Mouse (Mus musculus): ENCODE measurements around the gene Samd13. TPM values are rescaled to one million over a fixed set of nuclear protein-coding genes. Genes with fewer than 3 reads are reported as not detected.

Gene Samd13
- total RNA-seq, 2 experiments from 2014 or later, result 0.58 TPM; not detected in 1

DNA sequence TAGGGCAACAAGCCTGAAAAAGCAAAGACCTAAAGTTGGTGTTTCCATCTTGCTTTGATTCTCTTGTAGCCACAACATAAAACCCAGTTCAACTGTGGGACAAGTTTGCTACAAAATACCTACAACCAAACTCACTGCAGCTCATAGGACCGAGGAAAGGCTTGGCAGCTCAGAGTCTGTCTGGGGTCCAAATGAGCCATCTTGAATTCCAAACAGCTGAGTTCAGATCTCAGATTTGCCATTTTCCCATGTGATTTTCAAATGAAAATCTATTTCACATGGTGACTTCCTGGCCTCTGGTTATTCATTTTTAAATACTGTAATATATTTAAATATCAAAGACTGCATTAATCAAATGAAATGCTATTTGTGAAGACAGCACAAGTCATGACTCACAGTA, 10.3 kb downstream of the Samd13 start:
- DNase-seq (ENCODE audit: low spot score in 2 of 2), result no peak

DNA sequence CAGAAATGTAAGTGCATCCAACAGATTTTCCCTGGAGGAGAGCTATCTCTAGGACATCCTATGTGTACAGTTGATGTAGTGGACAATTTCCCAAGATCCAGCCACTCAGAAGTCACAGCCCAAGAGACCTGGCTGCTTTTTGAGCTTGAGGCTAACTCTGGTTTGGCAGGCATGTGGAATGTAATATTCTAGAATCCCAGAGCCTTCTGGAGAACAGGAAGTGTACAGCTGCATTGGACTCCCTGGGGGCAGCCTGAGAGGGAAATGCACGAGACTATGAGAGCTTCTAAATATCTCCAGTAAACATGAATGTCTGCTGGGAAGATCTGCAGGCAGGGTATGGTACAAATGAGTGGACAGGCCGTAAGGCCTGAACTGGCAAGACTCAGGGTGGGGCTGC, 14.3 kb downstream of the Samd13 start:
- DNase-seq (ENCODE audit: low spot score in 2 of 2), result no peak

GRCm38 (mm10) chr3:146661907-146662306, 23.5 kb downstream of the Samd13 start:
- no peak for DNase-seq (ENCODE audit: low spot score in 2 of 2)

DNA sequence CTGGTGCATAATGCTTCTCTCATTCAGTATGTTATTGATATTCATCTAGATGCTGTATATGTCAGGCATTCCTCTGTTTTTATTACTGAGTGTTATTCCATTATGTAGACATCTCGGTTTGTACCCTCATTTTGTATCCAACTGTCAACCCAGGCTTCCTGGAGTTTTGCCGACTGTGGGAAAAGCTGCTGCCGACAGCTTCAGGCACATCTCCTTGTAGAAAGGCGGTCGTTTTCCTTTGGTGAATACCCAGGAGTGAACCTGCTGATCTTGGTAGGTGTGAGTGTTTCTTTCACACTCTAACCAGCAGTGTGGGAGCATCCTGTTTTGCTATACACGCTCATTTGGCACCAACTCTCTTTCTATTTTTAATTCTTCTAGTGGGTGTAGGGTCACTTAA, 24.4 kb downstream of the Samd13 start:
- no peak for DNase-seq (ENCODE audit: low spot score in 2 of 2)

- no peak for DNase-seq (ENCODE audit: low spot score in 2 of 2)
These were observed 26.1 kb downstream of the Samd13 start for GRCm38 (mm10) chr3:146659321-146659720.

DNA sequence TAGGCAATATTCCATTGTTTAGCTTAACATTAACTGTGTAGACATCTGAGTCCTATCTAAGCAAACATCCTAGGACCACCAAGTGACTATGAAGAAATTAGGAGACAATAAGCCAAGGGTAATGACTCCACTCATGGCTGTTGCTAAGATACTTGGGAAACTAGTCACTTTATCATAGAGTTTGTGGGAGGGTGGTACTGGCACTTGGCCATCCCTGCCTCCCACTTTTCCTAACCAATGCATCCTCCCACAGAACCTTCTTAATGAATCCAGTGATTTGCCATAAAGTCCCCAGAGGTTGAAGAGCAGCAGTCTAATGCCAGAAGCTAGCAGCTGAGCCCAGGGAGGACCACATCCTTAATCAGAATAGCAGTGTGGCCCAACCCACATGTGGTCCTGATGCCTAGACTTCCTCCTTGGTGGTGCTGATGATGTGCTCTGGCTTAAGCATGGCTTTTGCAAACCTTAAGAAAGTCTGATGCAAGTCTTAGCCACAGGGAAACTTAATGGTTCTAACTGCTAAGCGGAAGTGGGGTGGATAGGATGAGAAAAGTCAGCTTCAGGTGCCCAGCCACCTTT, 27.2 kb downstream of the Samd13 start:
- DNase-seq (ENCODE audit: low spot score in 2 of 2), result no peak

GRCm38 (mm10) chr3:146657433-146657832, 28.0 kb downstream of the Samd13 start:
- peak in 1 of 2 experiments; percentile 16 for DNase-seq (ENCODE audit: low spot score in 2 of 2)

DNA sequence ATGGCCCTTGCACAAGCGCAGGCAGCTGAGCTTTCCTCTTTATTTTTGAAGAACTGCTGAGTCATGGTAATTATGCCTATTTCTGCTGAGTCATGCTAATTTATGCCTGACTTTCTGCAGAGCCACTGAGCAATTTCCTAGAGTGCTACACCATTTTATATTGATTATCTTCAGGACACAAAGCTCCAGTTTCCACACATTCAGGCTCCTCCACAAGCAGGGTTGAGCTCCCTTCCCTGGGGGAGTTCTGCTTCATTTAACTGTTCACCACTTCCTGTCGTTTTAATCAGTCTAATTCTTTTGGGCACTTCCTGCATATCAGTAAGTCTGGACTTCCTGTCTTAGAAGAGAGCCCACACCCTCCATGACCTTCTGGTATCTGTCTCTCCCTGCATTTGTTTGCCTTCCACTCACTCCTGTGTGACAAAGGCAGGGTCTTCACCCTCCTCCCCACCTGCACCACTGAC, 30.2 kb downstream of the Samd13 start:
- no peak for DNase-seq (ENCODE audit: low spot score in 2 of 2)

DNA sequence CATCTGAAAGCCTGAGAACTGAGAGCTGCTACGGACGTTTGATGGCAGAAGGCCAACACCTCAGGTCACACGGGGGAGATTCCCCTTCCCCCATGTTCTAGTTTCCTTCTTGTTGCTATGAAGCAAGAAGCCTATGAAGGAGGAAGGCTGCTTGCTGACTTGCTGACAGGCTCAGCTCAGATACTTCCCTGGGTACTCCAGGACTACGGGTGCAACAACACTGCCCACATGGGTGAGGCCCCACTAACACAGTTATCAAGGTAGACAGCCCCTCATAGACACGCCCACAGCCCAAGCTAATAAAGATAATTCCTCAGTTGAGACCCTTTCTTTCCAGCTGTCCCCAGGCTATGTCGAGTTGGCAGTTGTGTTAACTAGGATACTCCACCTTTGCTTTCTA, 31.7 kb downstream of the Samd13 start:
- no peak for DNase-seq (ENCODE audit: low spot score in 2 of 2)

GRCm38 (mm10) chr3:146652431-146652830, 33.0 kb downstream of the Samd13 start:
- peak in 1 of 2 experiments; percentile 29 for DNase-seq (ENCODE audit: low spot score in 2 of 2)

GRCm38 (mm10) chr3:146651217-146651616, 34.2 kb downstream of the Samd13 start, which contains the start of gene 4930503B20Rik:
Gene 4930503B20Rik, minus strand, starts transcription at chr3:146651317.
- DNase-seq (ENCODE audit: low spot score in 2 of 2), result no peak

DNA sequence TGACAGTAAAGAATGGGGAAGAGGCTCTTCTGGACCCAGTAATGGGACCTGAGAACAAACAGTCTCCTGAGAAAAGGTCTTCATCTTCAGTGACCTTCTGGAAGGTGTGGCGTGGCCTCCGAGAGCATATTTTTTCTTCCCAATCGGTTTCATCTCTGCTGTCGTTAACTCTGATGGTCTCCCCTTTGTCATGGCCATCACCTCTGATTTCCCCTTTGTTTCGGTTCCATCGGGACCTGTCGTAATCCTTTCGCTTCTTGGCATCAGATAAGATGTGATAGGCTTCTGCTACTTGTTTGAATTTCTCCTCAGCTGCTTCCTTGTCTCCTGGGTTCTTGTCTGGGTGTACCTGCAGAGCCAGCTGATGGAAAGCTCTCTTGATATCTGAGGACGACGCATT, 34.7 kb downstream of the Samd13 start:
- no peak for DNase-seq (ENCODE audit: low spot score in 2 of 2)

- DNase-seq (ENCODE audit: low spot score in 2 of 2), result no peak
These were observed 36.0 kb downstream of the Samd13 start for GRCm38 (mm10) chr3:146649311-146649894.

DNA sequence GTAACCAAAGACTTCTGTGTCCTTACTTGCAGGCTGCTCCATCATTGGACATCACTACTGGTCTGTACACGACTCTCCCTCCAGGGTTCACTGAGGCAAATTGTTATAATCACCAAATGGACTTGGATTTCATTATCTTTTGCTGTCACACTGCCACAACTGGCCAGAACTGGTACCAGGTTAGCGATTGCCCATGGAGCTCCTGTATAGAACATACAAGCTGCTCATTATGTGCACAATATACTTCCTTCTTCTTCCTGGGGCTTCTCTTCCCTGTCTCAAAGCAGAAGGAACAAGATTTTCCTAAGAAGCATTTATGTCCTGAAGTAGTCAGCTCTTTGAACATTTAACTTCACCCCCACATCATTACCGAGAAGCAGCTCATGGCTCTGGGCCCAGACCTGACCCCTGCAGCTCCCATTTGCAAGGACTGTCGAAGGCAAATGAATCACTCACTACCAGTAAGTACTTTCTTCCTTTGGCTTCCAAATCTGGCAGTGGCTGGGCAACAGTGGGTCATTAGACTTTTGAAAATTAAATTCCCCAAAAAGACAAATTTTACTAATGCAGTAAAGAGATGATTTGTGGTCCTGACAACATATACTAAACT, 43.5 kb downstream of the Samd13 start:
- no peak for DNase-seq (ENCODE audit: low spot score in 2 of 2)

DNA sequence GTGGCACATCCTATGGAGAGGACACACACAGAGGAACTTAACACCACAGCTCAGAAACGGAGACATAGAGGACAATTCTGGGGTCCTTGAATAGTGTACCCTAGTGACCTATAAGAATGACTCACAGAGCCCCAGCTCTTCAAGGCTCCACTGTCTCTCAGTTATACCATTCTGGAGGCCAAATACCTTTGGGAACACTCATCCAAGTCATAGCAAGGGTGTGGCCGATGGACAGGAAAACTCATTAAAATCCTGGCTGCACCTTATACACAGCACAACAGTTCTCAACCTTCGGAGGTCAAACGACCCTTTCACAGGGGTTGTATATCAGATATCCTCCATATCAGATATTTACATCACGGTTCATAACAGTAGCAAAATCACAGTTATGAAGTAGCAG, 52.9 kb downstream of the Samd13 start:
- no peak for DNase-seq (ENCODE audit: low spot score in 2 of 2)

- no peak for DNase-seq (ENCODE audit: low spot score in 2 of 2)
These were observed 57.0 kb downstream of the Samd13 start for GRCm38 (mm10) chr3:146628227-146628982.

GRCm38 (mm10) chr3:146625766-146626165, 59.6 kb downstream of the Samd13 start:
- no peak for DNase-seq (ENCODE audit: low spot score in 2 of 2)

DNA sequence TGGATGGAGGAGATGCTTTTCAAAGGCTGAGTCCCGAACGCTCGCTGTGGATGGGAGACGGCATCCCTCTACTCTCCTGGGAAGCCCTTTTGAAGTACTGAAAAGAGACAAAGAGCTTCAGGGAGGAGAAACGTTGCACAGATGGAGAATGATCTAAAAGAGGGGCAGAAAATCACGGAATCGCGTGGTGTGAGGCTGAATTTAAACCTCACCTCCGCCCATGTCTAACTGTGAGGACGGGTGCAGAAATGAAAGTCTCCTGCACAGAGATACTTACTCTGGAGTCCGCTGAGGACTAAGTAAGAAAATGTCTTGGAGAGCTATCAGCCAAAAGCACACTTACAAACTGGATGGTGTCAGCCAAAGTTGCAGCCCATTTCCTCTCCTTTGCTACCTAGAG, 63.4 kb downstream of the Samd13 start:
- DNase-seq (ENCODE audit: low spot score in 2 of 2), result no peak

- DNase-seq (ENCODE audit: low spot score in 2 of 2), result peak; percentile 33 to 34
These were observed 64.7 kb downstream of the Samd13 start for GRCm38 (mm10) chr3:146620555-146621249.

- DNase-seq (ENCODE audit: low spot score in 2 of 2), result no peak
These were observed 65.3 kb downstream of the Samd13 start for GRCm38 (mm10) chr3:146620101-146620500.

GRCm38 (mm10) chr3:146618357-146618756, 67.0 kb downstream of the Samd13 start:
- no peak for DNase-seq (ENCODE audit: low spot score in 2 of 2)

All from adrenal gland, adult 18-20 months (tissue).